Mouse (Mus musculus) frontal cortex, postnatal 36 days (tissue): Measurements from ENCODE around the gene Pip5k1c.

Experiments used
- DNase-seq, 2 experiments: peaks; one replicate each; pipeline ENCODE4 v3.0.0; 2022; ENCODE audit warnings: low spot score in 2 of 2

Gene Pip5k1c

DNA sequence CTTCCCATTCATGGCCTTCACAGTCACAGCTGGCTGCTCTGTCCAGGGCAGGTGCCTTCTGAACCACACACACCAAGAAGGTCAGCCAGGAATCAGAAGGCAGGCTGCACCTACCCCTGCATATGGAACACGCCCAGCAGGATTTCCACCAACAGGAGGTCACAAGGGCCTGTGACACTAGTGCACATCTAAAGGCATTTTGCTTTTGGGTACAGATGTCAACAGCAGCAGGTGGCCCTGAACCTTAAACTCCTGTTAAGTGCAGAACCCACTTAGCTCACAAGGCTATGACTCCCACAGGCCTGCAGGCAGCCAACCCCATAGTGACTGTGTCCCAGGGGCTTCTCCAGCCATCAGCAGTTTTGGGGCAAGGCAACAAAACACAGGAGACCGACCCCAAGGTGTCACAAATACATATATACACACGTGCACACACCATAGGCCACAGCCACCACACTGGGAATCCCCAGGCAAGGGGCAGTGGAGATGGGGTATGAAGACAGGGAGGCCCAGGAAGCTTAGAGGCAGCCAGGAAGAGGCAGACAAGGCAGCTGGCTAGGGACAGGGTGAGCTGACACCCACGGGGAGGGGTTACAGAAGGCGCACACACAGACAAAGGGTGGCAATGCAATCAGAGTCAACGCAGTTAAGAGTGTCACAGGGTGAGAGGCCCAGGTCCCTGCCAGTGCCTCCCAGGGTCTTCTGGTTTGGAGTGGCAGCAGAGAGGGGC, 73.9 kb downstream of the Pip5k1c start:
- no peak for DNase-seq

DNA sequence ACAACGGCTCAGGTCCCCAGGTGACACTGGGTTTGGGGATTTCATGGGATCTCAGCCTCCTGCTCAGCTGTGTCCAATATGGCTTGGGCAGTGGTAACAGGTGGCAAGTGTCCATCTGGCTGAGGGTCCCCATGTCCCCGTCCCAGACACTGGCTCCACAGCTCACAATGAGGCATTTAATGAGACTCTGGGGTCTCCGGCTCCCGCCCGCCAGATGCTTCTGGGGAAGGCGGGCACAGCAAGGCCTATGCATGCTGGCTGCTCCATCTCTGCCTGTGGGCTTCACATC, 74.4 kb downstream of the Pip5k1c start:
- no peak for DNase-seq
